Mouse (Mus musculus) thymus, postnatal 10 days (tissue): ENCODE results near the gene Pard3.

Experiments used
- DNase-seq, 2 experiments: peaks; one replicate each; pipeline ENCODE4 v3.0.0; 2021; ENCODE audit warnings: low spot score in 2 of 2

Gene Pard3

GRCm38 (mm10) chr8:127435975-127436374 lies 372.3 kb downstream of the Pard3 start:
- DNase-seq: no peak

- DNase-seq: no peak
Measured at GRCm38 (mm10) chr8:127437613-127438235, 374.0 kb downstream of the Pard3 start.

- peak; percentile 56 to 73 for DNase-seq
Measured at GRCm38 (mm10) chr8:127438625-127439391, 375.1 kb downstream of the Pard3 start.

GRCm38 (mm10) chr8:127439392-127440160 lies 375.9 kb downstream of the Pard3 start:
- DNase-seq: no peak

GRCm38 (mm10) chr8:127440161-127440833 lies 376.6 kb downstream of the Pard3 start:
- no peak for DNase-seq

GRCm38 (mm10) chr8:127440834-127441485 lies 377.3 kb downstream of the Pard3 start:
- peak in 1 of 2 experiments; percentile 3 for DNase-seq

GRCm38 (mm10) chr8:127447401-127447800 lies 383.7 kb downstream of the Pard3 start:
- DNase-seq: no peak

- no peak for DNase-seq
Measured at GRCm38 (mm10) chr8:127449066-127449840, 385.6 kb downstream of the Pard3 start.

- DNase-seq: no peak
Measured at GRCm38 (mm10) chr8:127450954-127451668, 387.4 kb downstream of the Pard3 start.

- no peak for DNase-seq
Measured at GRCm38 (mm10) chr8:127452364-127452763, 388.7 kb downstream of the Pard3 start.

GRCm38 (mm10) chr8:127457901-127458300 lies 394.2 kb downstream of the Pard3 start:
- no peak for DNase-seq

GRCm38 (mm10) chr8:127461173-127461572 lies 397.5 kb downstream of the Pard3 start:
- DNase-seq: no peak

GRCm38 (mm10) chr8:127462378-127462935 lies 398.8 kb downstream of the Pard3 start:
- DNase-seq: no peak

- no peak for DNase-seq
Measured at GRCm38 (mm10) chr8:127464300-127464699, 400.6 kb downstream of the Pard3 start.

- no peak for DNase-seq
Measured at GRCm38 (mm10) chr8:127472204-127472603, 408.5 kb downstream of the Pard3 start.

- no peak for DNase-seq
Measured at GRCm38 (mm10) chr8:127480003-127480402, 416.3 kb downstream of the Pard3 start.

GRCm38 (mm10) chr8:127485618-127486017 lies 421.9 kb downstream of the Pard3 start:
- DNase-seq: no peak

GRCm38 (mm10) chr8:127491963-127492362 lies 428.3 kb downstream of the Pard3 start:
- no peak for DNase-seq

GRCm38 (mm10) chr8:127495226-127495780 lies 431.6 kb downstream of the Pard3 start:
- peak; percentile 53 to 57 for DNase-seq
